Mouse (Mus musculus): Measurements from ENCODE around the gene Cherp.

The Cherp gene

DNA sequence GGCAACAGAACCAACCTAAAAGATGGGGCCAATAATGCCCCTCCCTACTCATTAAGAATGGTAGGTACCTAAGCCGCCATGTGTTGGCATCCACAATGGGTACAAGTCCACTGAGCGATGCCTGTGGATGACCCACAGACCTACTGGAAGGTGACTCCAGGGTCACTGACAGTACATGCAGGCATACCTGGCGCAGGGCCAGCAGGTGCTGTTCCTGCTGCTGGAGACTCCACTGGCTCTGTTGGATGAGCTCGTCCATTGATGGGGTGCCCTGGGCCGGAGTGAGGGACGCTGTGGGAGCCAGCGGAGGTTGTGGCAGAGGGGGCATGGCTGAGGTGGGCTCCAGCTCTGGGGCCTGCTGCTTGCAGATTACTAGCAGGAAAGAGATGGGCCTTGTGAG, 4.3 kb downstream of the Cherp start:
- no peak for DNase-seq (ENCODE audit: low spot score in 2 of 2)

- DNase-seq (ENCODE audit: low spot score in 2 of 2) = no peak
Observed at GRCm38 (mm10) chr8:72469984-72470383, 5.0 kb downstream of the Cherp start.

DNA sequence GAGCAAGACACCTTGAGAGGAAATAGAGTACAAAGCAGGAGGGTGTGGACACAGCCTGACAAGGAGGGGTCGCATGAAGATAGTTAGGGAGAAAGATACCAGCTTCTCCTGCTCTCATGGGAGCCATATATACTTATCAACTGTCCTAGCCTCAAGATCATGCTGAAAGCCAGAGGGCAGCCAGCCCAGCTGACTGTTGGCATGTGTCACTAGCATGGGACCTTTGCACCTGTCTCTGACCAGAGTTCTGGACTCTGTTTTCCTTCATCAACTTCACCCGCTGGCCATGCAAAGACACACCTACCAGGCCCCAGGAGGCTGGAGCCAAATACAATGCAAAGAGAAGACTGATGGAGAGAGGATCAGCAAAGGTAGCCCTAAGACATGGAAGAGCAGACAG, 5.8 kb downstream of the Cherp start:
- no peak for DNase-seq (ENCODE audit: low spot score in 2 of 2)

- no peak for DNase-seq (ENCODE audit: low spot score in 2 of 2)
Observed at GRCm38 (mm10) chr8:72464211-72464610, 10.8 kb downstream of the Cherp start.

- DNase-seq (ENCODE audit: low spot score in 2 of 2) = no peak
Observed at GRCm38 (mm10) chr8:72459881-72460533, 15.0 kb downstream of the Cherp start.

DNA sequence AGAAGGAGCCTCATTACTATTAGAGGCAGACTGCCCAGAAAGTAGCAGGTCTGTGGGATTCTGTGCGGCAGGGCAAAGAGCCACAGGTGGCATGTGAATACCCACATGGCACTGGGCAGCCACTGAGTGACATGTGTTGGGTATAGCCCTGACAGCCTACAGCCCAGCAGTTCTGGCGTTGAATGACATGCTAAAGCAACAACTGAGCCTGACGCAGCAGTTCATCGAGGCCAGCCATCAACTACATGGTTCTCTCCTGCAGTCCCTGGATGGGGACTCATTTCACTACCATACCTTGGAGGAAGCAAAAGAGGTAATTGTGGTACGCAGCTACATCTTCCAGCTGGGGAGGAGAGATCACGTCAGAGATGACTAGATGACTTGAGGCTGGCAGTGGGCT, 16.6 kb downstream of the Cherp start:
- DNase-seq (ENCODE audit: low spot score in 2 of 2) = no peak

GRCm38 (mm10) chr8:72457806-72458205, 17.2 kb downstream of the Cherp start:
- no peak for DNase-seq (ENCODE audit: low spot score in 2 of 2)

DNA sequence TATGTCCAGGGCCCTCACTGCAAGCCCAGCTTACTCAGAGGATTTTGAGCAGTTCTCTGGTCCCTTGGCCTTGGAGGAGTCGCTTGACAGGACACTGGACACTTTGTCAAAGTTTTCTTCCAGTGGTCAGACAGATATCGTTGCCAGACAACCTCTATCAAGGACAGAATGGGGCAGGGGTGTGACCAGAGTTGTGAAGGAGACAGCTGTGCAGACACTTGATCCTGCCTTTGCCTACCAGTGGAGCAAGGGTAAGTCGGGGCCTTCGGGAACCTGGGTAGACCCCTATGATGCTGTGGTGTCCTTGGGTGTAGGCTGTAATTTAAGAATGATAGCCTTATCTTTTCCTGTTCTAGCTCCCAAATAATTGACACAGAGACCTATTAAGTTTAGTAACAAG, 19.7 kb downstream of the Cherp start:
- DNase-seq (ENCODE audit: low spot score in 2 of 2) = no peak

DNA sequence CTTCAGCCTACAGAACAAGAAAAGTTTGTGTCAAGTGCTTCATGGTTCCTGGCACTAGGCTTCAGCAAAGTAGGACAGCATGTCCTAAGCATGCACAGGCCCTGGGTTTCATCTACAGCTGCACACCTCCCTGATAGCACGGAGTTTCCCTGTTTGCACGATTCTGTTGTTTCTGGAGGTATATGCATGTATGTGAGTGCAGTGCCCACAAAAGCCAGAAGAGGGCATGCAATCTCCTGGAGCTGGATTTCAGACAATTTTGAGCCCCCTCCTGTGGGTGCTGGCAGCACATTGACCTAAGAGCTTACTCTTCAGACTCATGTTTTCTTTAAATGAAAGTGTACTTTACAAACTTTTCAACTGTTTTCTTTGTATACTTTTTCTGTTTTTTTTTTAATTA, 21.1 kb downstream of the Cherp start:
- DNase-seq (ENCODE audit: low spot score in 2 of 2) = no peak

GRCm38 (mm10) chr8:72451516-72451915, 23.5 kb downstream of the Cherp start:
- no peak for DNase-seq (ENCODE audit: low spot score in 2 of 2)

- no peak for DNase-seq (ENCODE audit: low spot score in 2 of 2)
Observed at GRCm38 (mm10) chr8:72445071-72445470, 30.0 kb downstream of the Cherp start.

DNA sequence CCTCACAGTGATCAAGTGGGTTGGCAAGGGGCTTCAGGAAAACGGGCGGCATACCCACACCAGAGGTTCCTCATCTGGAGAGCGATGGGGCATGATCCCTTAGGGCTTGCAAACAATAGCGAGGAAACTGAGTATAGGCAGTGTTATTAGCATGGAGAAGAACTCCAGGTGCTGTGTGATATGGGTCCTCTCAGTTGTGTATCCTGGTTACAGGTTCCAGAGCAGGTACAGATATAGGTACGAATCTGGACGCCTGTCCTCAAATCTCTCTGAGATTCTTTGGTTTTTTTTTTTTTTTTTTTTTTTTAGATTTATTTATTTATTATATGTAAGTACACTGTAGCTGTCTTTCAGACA, 31.1 kb downstream of the Cherp start:
- no peak for DNase-seq (ENCODE audit: low spot score in 2 of 2)

- DNase-seq (ENCODE audit: low spot score in 2 of 2) = peak; percentile 92 to 97
Observed at GRCm38 (mm10) chr8:72443338-72443993, 31.6 kb downstream of the Cherp start, which contains the start of the genes Calr3 and 1700030K09Rik. TSS of gene Calr3 (minus strand) at chr8:72443870. TSS of gene 1700030K09Rik (plus strand) at chr8:72443880.

DNA sequence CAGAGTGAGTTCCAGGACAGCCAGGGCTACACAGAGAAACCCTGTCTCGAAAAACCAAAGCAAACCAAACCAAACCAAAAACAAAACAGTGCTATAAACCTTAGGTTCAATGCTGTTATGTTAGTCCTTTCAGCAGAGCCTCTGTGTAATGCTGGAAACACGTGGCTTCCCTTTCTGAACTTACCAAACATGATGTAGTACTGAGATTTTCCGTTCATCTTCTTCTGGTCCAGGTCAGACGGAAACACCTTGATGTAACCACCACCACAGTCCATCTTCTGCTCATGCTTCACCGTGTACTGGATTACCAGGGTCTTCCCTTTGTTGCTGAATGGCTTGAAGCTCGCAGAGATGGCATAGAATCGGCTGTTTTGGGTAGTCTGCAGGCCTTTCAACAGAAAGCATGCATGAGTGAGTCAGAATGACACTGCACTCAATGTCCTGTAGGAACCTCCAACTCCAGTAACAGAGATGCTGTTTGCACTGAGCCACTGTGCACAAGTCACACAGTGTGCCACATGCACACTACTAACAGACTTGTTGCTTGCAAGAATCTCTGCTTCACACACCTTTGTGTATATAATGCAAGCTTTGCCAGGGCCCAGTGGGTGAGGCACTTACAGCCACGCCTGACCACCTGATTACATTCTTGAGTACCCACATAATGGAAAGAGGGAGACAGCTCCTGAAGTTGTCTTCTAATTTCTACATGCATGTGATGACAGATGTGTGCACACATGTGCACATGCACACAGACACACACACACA, 36.6 kb downstream of the Cherp start:
- DNase-seq (ENCODE audit: low spot score in 2 of 2) = no peak

DNA sequence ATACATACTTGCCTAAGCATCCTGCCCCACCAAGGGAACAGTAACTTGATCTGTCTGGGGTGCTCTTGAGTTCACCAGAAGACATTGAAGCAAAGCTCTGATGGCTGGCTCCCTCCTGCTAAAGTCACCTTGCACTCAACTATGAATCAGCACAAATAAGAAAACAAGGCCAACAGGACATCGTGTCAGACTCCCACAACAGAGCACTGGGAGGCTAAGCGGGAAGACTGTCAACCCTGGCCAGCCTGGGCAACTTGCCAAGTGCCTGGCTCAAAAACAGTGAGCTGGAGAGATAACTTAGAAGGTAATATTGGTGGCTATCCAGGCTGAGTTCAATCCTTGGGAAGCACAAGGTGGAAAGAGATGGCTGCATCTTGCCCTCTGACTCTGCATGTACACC, 40.1 kb downstream of the Cherp start:
- no peak for DNase-seq (ENCODE audit: low spot score in 2 of 2)

DNA sequence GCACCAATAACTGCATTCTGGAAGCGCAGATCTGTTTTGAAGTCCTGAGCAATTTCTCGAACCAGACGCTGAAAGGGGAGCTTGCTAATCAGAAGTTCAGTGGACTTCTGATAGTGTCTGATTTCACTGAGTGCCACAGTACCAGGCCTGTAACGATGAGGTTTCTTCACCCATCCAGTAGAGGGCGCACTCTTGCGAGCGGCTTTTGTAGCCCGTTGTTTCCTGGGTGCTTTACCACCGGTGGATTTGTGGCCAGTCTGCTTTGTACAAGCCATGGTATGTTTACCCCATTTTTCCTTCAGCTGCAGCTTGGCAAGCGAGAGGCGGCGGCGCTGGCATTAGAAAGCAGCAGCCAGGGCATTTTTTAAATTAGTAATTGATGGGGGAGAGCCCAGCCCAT, 45.4 kb downstream of the Cherp start:
- no peak for DNase-seq (ENCODE audit: low spot score in 2 of 2)

DNA sequence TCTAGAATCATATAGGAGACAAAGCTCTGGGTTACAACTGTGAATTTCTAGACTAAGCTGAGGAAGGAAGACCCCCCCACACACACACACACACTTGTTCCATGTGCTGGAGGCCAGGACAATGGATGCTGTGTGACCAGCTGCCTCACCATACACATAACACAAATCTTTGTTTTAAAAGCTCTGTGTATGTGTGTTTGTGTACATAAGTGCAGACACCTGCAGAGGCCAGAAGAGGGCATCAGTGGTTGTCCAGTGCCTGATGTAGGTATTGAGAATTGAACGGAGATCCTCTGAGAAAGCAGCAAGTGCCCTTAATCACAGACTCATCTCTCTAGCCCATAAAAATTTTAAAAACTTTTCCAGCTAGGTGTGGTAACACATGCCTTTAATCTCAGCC, 52.1 kb downstream of the Cherp start:
- no peak for DNase-seq (ENCODE audit: low spot score in 2 of 2)

- DNase-seq (ENCODE audit: low spot score in 2 of 2) = peak; percentile 94 to 98
Observed at GRCm38 (mm10) chr8:72421362-72422335, 53.4 kb downstream of the Cherp start, which contains the start of gene Eps15l1. TSS of gene Eps15l1 (minus strand) at chr8:72421460.

DNA sequence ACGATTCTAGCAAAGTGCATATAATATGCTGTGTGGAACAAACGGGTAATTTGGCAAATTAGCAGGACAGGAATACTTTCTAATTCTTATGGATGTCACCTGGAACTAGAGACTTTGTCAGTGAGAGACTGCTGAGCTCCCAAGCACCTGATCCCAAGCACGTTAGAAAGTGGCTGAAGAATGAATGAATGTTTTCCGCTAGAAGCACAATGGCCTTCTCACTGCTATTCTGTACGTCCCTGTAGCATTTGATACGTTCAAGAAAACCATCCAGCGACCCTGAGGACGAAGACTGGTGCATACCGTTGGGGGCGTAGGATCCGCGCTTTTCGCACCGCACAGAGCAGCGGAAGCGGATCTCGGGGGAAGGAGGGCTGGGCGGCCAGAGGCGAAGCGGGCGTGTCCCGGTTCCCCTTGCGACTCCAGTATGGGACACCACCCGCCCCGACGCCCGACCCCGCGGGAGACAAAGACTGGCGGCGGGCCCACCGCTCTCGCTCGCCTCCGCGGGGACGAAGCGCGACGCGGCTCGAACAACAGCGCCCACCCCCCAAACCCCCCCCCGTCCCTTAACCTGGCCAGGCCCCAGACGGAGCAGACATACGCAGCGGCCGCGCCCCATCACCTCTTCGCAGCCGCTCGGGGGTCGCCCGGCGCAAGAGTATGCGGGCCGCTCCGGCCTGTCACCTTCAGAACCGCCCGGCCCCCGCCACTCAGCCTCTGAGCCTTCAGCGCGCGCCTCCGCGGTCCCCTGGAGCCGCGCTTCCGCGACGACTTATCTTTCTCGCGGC, 54.3 kb downstream of the Cherp start:
- DNase-seq (ENCODE audit: low spot score in 2 of 2) = peak in 1 of 2 experiments; percentile 61

DNA sequence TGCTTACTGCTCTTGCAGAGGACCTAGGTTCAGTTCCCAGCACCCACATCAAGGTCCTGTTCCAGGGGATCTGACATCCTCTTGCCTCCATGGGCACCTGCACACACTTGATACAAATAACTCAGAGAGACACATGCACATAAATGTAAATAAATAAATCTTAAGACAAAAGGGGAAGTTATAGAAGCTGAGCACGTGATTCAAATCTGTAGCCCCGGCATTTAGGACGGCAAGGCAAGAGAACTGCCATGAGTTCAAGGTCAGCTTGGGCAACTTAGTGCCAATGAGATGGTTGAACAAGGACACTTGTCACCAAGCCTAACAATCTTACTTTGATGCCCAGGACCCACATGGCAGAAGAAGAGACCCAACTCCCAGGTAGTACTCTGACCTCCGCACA, 57.0 kb downstream of the Cherp start:
- DNase-seq (ENCODE audit: low spot score in 2 of 2) = no peak

DNA sequence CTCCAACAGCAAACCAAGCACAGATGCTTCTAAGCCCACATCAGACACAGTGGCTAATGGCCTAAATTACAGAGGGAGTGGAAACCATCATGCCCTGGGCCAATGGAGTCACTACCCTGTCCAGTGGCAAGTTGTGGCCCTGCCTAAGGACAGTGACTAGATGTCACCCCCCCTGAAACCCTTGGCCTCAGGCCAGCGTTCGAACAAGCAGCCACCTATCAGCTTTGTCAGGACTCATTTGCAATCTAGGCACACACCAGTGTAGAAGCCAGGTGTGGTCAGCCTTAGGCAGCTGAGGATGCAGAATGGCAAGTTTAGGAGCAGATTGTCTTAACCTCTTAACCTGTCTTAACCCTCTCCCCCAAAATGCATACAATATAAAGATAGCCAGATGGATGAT, 59.8 kb downstream of the Cherp start:
- DNase-seq (ENCODE audit: low spot score in 2 of 2) = no peak

All from cerebellum, postnatal 4 days (tissue).